Mouse (Mus musculus) C3H10T1/2 (cell line): Measurements from ENCODE around the gene Ltf. TPM values are rescaled to one million over a fixed set of nuclear protein-coding genes. Genes with fewer than 3 reads are reported as not detected.

ENCODE experiments used
- polyA plus RNA-seq, 2 experiments: library from polyadenylated mRNA; unstranded; fragments of >200 nt; fragmentation: generic; extraction: Trizol; gene quantifications; one replicate each; pipeline ENCODE4 v1.2.1; 2012; ENCODE audit warnings: missing spikeins in 2 of 2

The Ltf gene
- polyA plus RNA-seq: not detected

GRCm38 (mm10) chr9:111019022-111019421 lies at the start of gene Ltf:
TSS of gene Ltf (plus strand) at chr9:111019271.

GRCm38 (mm10) chr9:110990204-110990603 lies 28.9 kb upstream of the Ltf start, which contains the start of gene Rtp3:
TSS of gene Rtp3 (minus strand) at chr9:110990583.

GRCm38 (mm10) chr9:111056798-111057543 lies 37.9 kb downstream of the Ltf start, which contains the start of gene Ccrl2:
TSS of gene Ccrl2 (minus strand) at chr9:111057519.

Other genes with a start within 250 kb of the Ltf start
- gene Prss42, start 221.1 kb upstream of the Ltf start, polyA plus RNA-seq: not detected
- gene Prss44, start 205.3 kb upstream of the Ltf start, polyA plus RNA-seq: not detected
- gene Prss43, start 192.6 kb upstream of the Ltf start, polyA plus RNA-seq: not detected
- gene Prss45, start 184.7 kb upstream of the Ltf start, polyA plus RNA-seq: not detected
- not detected for gene Prss46, start 174.8 kb upstream of the Ltf start, polyA plus RNA-seq
- not detected for gene Prss50, start 161.3 kb upstream of the Ltf start, polyA plus RNA-seq
- gene Als2cl, start 139.4 kb upstream of the Ltf start, polyA plus RNA-seq: under 1 TPM; 0.05 to 0.12 TPM
- not detected for gene Tmie, start 139.2 kb upstream of the Ltf start, polyA plus RNA-seq
- not detected for gene Fam240a, start 102.4 kb upstream of the Ltf start, polyA plus RNA-seq
- gene Tdgf1, start 73.1 kb upstream of the Ltf start, polyA plus RNA-seq: not detected
- not detected for gene Lrrc2, start 67.7 kb upstream of the Ltf start, polyA plus RNA-seq
- not detected for gene Rtp3, start 28.7 kb upstream of the Ltf start, polyA plus RNA-seq
- gene Ccrl2, start 38.2 kb downstream of the Ltf start, polyA plus RNA-seq: under 1 TPM in 1 of 2 experiments, not detected in 1; 0.01 TPM
- gene Lrrfip2, start 98.3 kb downstream of the Ltf start, polyA plus RNA-seq: 10 to 100 TPM in 1 of 2 experiments, 1 to 10 TPM in 1; 4.8 to 14.5 TPM